ENCODE assay signal across 21 mouse cellular contexts in genomic region chr2:112815960-112816359, GRCm38 (mm10).
"Had no signal": no experiment of that assay in that cellular context is flagged by ENCODE, and none has a peak within 500 bp of the region (broad histone marks: within the 10 kb centered on the region; RNA-seq: fewer than 3 reads in every experiment).

No protein-coding gene starts in this region.

- DNase-seq: cerebellum, adult 8-10 months; cerebellum, adult 9-10 months; cerebellum, adult 9-11 months; cerebellum, postnatal 10 days; cerebellum, postnatal 14 days; cerebellum, postnatal 25 days; cerebellum, postnatal 36 days; embryo, embryonic 11 days; forebrain, postnatal 0 days; gastrocnemius, adult 2 months; gastrocnemius, postnatal 10 days; gastrocnemius, postnatal 14 days; gastrocnemius, postnatal 25 days; gastrocnemius, postnatal 36 days; heart, adult 11 months; heart, adult 18-20 months; heart, adult 2 months had no signal

- ATAC-seq: forebrain, embryonic 13.5 days; forebrain, embryonic 14.5 days; forebrain, embryonic 15.5 days; forebrain, embryonic 16.5 days; forebrain, postnatal 0 days had no signal
